Mouse (Mus musculus) hindbrain, postnatal 0 days (tissue): ENCODE data around the gene Zfp653. TPM values are rescaled to one million over a fixed set of nuclear protein-coding genes. Genes with fewer than 3 reads are reported as not detected.
A peak's percentile ranks its signal among the peaks of the same experiment; 100 is the strongest.

Source experiments
- ATAC-seq: fragments of 200-750 bp; cut with Nextera tagmentation; 2 replicates; pipeline ENCODE4 v1.8.0; 2017; ENCODE audit warnings: mild to moderate bottlenecking, moderate TSS enrichment, moderate library complexity
- DNase-seq: peaks from one replicate; pipeline ENCODE4 v3.0.0-alpha.2; 2015; ENCODE audit warnings: low spot score
- H3K27ac ChIP-seq: fragments of 300-500 bp; sonication (generic); 2 replicates; pipeline ENCODE4 v1.5.1; 2014; ENCODE audit warnings: mild to moderate bottlenecking
- H3K27me3 ChIP-seq: fragments of 300-500 bp; sonication (generic); 2 replicates; pipeline ENCODE4 v1.6.1; 2014; ENCODE audit warnings: low read length, mixed read lengths; ENCODE audit not compliant: insufficient read depth
- H3K36me3 ChIP-seq: fragments of 300-500 bp; sonication (generic); 2 replicates; pipeline ENCODE4 v1.6.1; 2014; ENCODE audit warnings: low read length, mixed read lengths; ENCODE audit not compliant: insufficient read depth
- H3K4me1 ChIP-seq: fragments of 300-500 bp; sonication (generic); 2 replicates; pipeline ENCODE4 v1.6.1; 2014; ENCODE audit warnings: antibody characterized with exemption, low read length, mixed read lengths; ENCODE audit not compliant: insufficient read depth
- H3K4me2 ChIP-seq: fragments of 300-500 bp; sonication (generic); 2 replicates; pipeline ENCODE4 v1.6.1; 2014; ENCODE audit warnings: low read depth, mild to moderate bottlenecking, low read length, moderate library complexity, mixed read lengths
- H3K4me3 ChIP-seq: fragments of 300-500 bp; sonication (generic); 2 replicates; pipeline ENCODE4 v1.5.1; 2014; ENCODE audit warnings: low read length
- H3K9ac ChIP-seq: fragments of 300-500 bp; sonication (generic); replicated peaks from 2 replicates; pipeline ENCODE4 v1.6.1; 2014; ENCODE audit warnings: mild to moderate bottlenecking, low read length, moderate library complexity, mixed read lengths
- H3K9me3 ChIP-seq: fragments of 300-500 bp; sonication (generic); 2 replicates; pipeline ENCODE4 v1.6.1; 2016; ENCODE audit warnings: low read length, mixed read lengths
- CTCF ChIP-seq: IDR thresholded peaks from 2 replicates; pipeline ENCODE4 v1.5.1; 2016; ENCODE audit warnings: antibody characterized with exemption, control low read depth, low read depth
- WGBS: fragments of 180-500 bp; shearing (Covaris S2); extraction: QIAGEN DNeasy Blood & Tissue Kit; methylation state at CpG from one replicate; pipeline ENCODE4 v1.1.7; 2014; 5-methylcytosine and 5-hydroxymethylcytosine counted together
- polyA plus RNA-seq: library from polyadenylated mRNA; unstranded; fragments of >200 nt; fragmentation: Nextera tagmentation; extraction: Ambion mirVana; gene quantifications from 2 replicates; pipeline ENCODE4 v1.2.1, GENCODE M21; 2015
- total RNA-seq: library from RNA; depleted of rRNA; stranded (reverse); fragments of >200 nt; gene quantifications from 2 replicates; pipeline ENCODE4 v1.2.3, GENCODE M21; 2014; rRNA removed

Zfp653 gene
- total RNA-seq (28.8 and 30.0 TPM in 2 replicates), polyA plus RNA-seq (12.8 and 13.2 TPM in 2 replicates)

GRCm38 (mm10) chr9:22070791-22071573 lies at the start of gene Zfp653, which contains the start of gene Gm49318:
Gene Zfp653 (minus strand): TSS chr9:22071376.
Gene Gm49318 (minus strand): TSS chr9:22071259.
- TF ChIP-seq CTCF, result no peak; the same call in 1 of the 2 replicates
- under 1% methylated on average over 49 of the region's 87 CpGs for WGBS
- H3K27ac ChIP-seq, result peak within 1 kb of the TSS; percentile 98
- H3K4me3 ChIP-seq, result peak within 1 kb of the TSS; percentile 90
- no peaks in the 10 kb centered on the region for H3K9me3 ChIP-seq
- DNase-seq (peak; percentile 99), ATAC-seq (peak; percentile 97)
- peaks cover 5% of the 10 kb centered on the region for H3K4me1 ChIP-seq
- peak within 1 kb of the TSS; percentile 92 for H3K9ac ChIP-seq
- H3K4me2 ChIP-seq, result peak within 1 kb of the TSS; percentile 66
- peaks cover 21% of the 10 kb centered on the region for H3K36me3 ChIP-seq
- no peaks in the 10 kb centered on the region for H3K27me3 ChIP-seq

GRCm38 (mm10) chr9:22119543-22119942 lies 48.4 kb upstream of the Zfp653 start:
- DNase-seq (no peak), ATAC-seq (no peak)
- no peaks in the 10 kb centered on the region for H3K9me3 ChIP-seq
- no peak overlapping the region for H3K4me2 ChIP-seq
- WGBS, result 89% methylated on average over 4 of the region's 4 CpGs
- no peak overlapping the region for H3K9ac ChIP-seq
- TF ChIP-seq CTCF, result no peak
- no peak overlapping the region for H3K4me3 ChIP-seq
- H3K27ac ChIP-seq, result no peak overlapping the region
- no peaks in the 10 kb centered on the region for H3K36me3 ChIP-seq
- H3K4me1 ChIP-seq, result peaks cover 14% of the 10 kb centered on the region
- H3K27me3 ChIP-seq, result no peaks in the 10 kb centered on the region

GRCm38 (mm10) chr9:22117754-22118456 lies 46.7 kb upstream of the Zfp653 start:
- Histone ChIP-seq H3K4me2 (peak overlapping the region; percentile 89), H3K27ac (no peak overlapping the region), H3K27me3 (no peaks in the 10 kb centered on the region), H3K36me3 (peaks cover 12% of the 10 kb centered on the region), H3K4me3 (peak overlapping the region; percentile 89), H3K9me3 (no peaks in the 10 kb centered on the region), H3K9ac (peak overlapping the region; percentile 50), H3K4me1 (peaks cover 14% of the 10 kb centered on the region)
- no peak for ATAC-seq
- peak; percentile 75 for TF ChIP-seq CTCF
- WGBS, result 48% methylated on average over 10 of the region's 10 CpGs
- peak; percentile 83 for DNase-seq

GRCm38 (mm10) chr9:22116740-22117426 lies 45.7 kb upstream of the Zfp653 start, which contains the start of gene Elof1:
Gene Elof1 (minus strand): TSS chr9:22117172.
- WGBS, result under 1% methylated on average over 52 of the region's 52 CpGs
- H3K4me2 ChIP-seq, result peak within 1 kb of the TSS; percentile 89
- peaks cover 22% of the 10 kb centered on the region for H3K36me3 ChIP-seq
- ATAC-seq (peak; percentile 97), DNase-seq (peak; percentile 98)
- H3K4me3 ChIP-seq, result peak within 1 kb of the TSS; percentile 89
- peak within 1 kb of the TSS; percentile 80 for H3K9ac ChIP-seq
- no peaks in the 10 kb centered on the region for H3K27me3 ChIP-seq
- TF ChIP-seq CTCF, result 0 out of 2 replicates have a peak, but pooled peaks have one; percentile 16
- peaks cover 14% of the 10 kb centered on the region for H3K4me1 ChIP-seq
- no peaks in the 10 kb centered on the region for H3K9me3 ChIP-seq
- peak within 1 kb of the TSS; percentile 79 for H3K27ac ChIP-seq

GRCm38 (mm10) chr9:22116086-22116485 lies 44.9 kb upstream of the Zfp653 start:
- H3K9ac ChIP-seq, result peak overlapping the region; percentile 80
- no peaks in the 10 kb centered on the region for H3K27me3 ChIP-seq
- no peak for TF ChIP-seq CTCF
- peak overlapping the region; percentile 89 for H3K4me3 ChIP-seq
- DNase-seq (peak; percentile 43), ATAC-seq (0 out of 2 replicates have a peak, but pooled peaks have one; percentile 17)
- H3K27ac ChIP-seq, result peak overlapping the region; percentile 79; the same call in 1 of the 2 replicates
- H3K36me3 ChIP-seq, result peaks cover 23% of the 10 kb centered on the region
- H3K9me3 ChIP-seq, result no peaks in the 10 kb centered on the region
- H3K4me1 ChIP-seq, result peaks cover 14% of the 10 kb centered on the region
- H3K4me2 ChIP-seq, result peak overlapping the region; percentile 89
- WGBS, result 9% methylated on average over 15 of the region's 15 CpGs

GRCm38 (mm10) chr9:22115635-22116034 lies 44.5 kb upstream of the Zfp653 start:
- Histone ChIP-seq H3K4me2 (peak overlapping the region; percentile 89), H3K4me3 (peak overlapping the region; percentile 89), H3K36me3 (peaks cover 23% of the 10 kb centered on the region), H3K27ac (peak overlapping the region; percentile 79; the same call in 1 of the 2 replicates), H3K4me1 (peaks cover 14% of the 10 kb centered on the region), H3K9me3 (no peaks in the 10 kb centered on the region), H3K9ac (peak overlapping the region; percentile 80), H3K27me3 (no peaks in the 10 kb centered on the region)
- no peak for DNase-seq
- TF ChIP-seq CTCF, result no peak
- WGBS, result 76% methylated on average over 4 of the region's 4 CpGs
- no peak for ATAC-seq
